Mouse (Mus musculus): ENCODE measurements at regions not wholly inside any gene's neighbourhood (a gene's known extent, or its start where the extent isn't known, plus 50 kb on each side); places are given as distances from the start of the nearest gene placed in this dataset.

DNA sequence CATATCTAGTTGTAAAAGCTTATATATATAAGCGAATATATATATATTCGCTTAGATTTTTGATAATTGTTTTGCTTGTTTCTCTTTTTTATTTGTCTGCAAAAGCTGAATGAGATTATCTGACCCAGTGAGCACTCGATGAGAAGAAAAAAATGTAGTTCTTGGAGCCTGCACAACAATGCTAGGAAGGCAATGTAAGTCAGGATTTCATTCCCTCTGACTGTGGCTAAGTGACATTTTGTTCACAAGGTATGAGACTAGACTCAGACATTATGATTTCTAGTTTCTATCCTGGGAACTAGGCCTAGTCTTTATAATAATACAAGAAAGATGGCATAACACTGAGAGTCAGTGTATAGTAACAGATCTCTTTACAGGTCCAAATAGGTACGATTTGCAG lies 108.9 kb upstream of the Bmp2 start:
- no peak for DNase-seq

DNA sequence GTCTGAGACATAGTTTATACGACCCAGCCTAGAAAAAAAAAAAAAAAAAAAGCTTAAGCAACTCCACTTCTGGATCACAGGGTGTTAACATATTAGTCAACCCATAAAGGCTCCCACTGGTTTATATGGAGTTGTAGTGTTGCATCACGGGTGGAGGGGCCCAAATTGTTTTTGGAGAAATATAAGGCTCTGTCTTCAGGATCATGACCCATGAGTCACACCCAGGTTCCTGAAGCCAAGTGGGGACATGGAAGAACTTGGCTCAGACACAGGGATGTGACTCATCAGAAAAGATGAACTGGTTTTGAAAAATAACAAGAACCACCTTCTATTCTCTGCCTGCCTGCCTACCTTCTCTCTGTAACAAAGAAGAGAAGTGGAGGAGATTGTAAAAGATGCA lies 108.5 kb upstream of the Bmp2 start:
- no peak for DNase-seq

DNA sequence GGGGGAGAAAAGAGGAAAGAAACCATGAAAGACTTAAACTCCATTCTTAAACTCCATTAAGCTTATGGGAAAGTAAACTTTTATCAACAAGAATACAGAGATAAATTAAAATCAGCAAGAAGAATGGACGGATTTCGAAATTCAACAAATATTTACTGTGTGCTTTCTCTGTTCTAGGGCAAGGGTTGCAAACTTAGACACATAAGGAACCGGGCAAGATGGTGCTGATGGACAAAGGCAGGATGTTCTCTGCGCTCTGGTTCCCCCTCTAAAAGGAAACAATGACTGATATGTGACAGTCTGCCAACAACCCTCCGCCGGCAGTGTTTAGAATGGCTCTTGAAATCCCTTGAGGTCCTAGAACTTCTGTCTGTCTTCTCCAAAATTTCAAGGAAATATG lies 99.0 kb upstream of the Bmp2 start:
- no peak for DNase-seq

DNA sequence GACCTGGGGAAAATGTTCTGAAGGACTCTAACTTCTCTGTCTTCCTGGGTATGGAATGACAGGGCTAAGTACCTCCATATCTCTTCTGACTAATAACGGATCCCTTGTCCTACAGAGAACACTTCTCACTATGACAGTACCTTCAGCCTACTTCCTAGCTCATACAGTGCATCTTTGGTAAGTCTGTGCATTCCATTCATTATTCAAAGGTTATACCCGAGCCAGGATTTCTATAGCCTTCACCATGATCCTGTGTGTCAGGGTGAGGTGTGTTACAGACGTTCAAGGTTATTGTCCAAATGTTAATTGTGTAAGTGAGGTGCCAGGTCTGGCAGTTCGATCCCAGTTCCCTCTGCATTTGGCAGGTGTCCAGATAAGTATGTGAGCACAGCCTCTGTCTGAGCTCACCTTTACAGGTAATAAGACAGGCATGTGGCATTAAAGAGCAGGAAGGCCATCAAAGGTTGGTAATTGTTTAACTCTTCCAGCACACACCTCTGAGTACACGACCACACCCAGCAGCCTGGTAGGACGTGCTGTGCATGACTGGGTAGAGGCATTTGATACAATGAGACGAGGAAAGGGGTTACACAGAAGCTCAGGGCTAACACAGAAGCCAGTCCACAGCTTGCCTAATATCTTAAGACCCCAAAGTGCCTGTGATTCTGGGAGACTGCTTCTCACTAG lies 96.3 kb upstream of the Bmp2 start:
- DNase-seq, result no peak

DNA sequence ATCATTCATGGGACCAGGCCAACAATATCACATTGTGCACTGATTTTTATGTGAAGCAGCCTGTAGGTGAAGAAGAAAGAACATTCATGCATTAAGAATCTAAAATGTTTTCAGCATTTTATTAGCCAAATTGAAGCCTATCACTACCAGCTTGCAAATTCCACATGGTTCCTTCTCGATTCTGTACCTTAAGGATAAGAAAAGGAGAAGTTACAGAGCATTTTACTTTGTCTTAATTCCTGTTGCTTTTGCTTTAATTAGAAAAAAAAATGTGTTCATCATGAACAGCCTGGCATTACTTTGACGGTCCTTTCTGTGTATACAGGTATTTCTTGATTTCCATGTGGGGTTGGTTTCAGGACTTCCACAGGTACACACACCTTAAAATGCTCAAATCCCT lies 95.2 kb upstream of the Bmp2 start:
- no peak for DNase-seq

DNA sequence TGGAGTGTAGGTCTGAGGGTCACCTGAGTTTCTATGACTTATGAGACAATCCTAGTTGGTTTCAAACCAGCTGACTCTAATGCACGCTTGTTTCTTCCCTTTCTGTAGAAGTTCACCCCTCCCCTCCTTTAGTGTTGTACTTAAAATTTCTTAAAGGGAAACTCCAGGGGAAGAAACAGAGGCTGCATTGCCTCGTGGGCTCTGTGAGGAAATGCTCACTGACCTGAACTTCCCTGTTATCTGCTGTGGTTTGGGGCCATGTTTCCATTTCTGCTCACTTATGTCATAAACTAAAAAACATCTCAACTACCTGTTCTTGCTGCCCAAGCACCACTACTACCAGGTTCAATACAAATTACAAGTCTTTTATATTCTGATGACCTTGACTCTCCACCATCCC lies 93.2 kb upstream of the Bmp2 start:
- no peak for DNase-seq

DNA sequence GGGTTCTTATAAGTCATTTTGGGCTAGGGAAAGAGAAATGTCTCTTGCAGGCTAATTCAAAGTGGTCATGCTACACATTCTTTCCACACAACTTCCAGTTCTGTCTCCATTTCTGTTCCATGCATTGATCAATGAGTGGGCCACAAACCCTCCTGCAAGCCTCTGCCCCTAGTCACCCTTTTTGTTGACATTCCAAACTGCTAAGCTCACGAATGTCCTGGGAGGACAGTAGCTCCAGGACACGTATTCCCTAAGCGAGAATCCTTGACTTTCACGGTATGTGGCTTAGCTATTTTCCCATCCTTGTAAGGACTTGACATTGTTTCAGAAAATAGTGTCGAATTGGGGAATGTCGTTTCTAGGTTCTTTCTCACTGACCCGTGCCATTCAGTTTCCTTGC lies 91.1 kb upstream of the Bmp2 start:
- DNase-seq, result no peak

DNA sequence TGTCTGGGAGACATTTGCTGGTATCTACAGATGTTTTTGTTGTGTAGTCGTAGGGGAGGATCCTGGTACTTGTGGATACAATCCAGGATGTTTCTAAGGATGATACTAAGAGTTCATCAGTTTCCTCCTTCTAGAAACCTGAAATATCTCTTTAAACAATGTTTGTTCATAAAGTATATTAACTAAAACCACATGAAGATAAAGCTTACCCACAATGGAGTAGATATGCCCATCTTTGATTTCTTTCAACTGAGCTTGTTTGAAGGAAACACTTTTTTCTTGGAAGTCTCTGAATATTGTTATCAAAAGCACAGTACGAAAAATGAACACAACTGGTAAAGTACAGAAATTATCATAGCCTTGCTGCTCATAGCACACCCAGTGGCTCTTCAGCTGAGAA lies 89.6 kb upstream of the Bmp2 start:
- DNase-seq, result no peak

DNA sequence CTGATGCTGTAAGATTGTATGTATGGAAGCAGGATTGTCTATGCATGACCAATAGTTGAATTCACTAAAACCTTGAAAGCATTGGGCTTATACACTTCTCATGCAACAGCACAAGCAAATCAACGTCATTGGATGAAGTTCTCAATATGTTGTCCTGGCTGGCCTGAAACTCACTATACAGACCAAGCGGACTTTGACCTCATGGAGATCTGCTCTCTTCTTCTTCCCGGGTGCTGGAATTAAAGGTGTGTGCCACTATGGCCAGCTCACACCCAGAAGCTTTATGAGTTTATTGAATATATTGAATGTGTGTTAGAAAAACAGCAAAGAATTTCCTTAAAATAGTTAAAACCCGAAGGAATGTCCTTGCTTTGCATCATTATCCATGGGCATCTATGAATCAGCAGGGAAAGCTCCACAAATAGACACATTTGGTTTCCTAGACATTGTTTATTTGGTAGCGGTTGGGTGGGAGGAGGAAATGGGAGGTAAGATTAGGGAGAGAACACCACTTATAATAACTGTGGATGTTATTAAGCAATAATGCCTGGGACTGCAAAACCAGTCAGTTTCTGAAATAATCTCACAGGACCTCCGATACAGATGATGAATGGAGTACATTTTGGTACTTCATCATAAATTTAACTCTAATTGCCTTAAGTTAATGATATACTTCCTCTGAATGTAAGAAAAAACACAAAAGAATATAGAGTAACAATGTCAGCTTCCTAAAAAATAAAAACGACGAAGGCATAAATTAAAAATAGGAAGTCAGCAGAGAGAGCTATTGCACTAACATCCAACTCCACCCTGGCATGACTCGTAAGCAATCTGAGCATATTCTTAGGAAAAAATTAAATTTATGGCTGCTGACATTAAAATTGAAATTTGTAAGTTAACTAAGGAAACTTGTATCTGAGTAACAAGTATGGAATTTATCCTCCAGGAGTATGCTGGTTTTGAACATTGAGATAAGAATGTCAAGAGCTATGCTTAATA lies 84.5 kb upstream of the Bmp2 start:
- no peak for DNase-seq

DNA sequence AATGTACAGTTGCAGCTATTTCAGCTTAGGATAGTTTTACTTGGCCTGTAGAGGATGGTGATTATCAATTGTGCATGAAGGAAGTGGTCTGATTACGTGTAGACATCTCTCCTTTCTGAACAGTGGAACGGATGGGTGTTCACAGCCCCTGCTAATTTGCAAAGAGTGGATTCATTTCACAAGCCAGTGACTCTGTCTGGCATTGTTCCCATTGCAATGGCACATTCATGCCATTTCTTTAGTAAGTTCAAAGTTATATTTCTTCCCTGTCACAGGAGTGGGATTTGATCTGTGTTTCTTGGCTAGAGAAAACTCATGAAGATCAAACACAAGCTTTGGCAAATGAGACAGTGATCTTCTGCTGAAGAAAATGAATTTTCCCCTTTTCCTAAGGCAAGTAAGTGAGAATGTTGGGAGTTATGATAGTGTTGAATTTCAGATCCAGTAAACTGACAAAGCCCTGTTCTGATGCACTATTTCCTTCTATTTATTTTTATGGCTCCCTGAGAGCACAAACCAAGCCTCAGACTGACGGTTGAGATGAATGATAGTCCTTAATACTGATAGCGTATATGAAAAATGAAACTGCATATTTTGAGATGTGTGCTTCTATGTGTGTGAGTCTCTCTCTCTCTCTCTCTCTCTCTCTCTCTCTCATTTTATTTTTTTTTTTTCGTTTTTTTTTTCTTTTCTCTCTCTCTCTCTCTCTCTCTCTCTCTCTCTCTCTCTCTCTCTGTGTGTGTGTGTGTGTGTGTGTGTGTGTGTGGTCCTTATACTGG lies 78.8 kb upstream of the Bmp2 start:
- DNase-seq, result no peak

DNA sequence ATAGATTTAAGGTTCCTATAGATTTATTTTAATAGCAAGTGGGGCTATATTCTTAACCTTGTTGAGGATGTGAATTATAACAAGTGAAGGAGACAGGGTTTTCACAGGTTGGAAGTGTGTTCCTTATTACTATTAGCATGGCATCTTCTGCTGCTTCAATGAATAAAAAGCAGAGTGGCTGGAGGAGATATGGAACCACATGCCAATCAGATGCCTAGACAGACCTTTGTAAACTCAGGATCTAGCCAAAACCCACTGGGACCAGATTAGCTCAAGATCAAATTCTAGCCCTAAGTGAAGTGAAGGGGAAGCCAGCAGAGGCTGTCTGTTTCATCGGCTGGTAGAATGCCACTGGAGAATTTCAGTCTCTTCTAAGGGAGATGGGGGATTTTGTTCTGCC lies 77.8 kb upstream of the Bmp2 start:
- DNase-seq, result no peak

DNA sequence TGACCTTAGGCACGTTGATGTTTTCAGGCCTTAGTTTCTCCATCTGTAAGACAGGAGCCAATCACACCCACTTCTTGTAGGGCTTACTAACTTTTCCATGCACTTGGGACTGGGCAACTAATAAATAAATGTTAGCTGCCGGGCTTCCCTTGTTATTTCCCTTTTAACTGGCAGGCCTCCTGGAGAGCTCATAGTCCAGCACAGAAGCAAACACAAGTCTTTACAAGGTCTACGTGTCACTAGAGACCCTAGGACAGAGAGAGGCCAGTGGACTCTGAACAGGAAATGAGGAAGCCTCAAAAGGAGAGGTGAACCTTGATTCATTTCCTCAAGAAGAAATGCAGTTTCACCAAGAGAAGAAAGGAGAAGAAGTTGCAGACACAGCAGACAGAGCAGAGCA lies 71.1 kb upstream of the Bmp2 start:
- no peak for DNase-seq

DNA sequence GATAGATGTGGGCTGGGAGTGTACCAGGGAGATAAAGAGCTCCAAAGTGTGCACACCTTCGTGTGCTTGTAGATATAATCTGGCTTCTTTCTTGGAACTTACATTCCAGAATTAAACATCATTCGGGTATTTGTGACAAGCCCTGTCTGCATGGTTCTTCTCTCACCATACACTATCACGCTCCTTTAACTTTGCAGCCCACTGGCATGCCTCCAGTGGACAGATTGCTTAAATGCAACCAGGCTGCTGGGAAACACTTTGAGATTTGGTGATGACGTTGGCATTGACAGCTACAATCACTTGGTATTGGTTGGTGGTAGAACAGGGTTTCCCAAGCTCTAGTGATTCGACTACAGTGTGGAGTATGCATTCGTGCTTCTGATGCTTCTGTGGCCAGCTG lies 70.7 kb upstream of the Bmp2 start:
- no peak for DNase-seq

DNA sequence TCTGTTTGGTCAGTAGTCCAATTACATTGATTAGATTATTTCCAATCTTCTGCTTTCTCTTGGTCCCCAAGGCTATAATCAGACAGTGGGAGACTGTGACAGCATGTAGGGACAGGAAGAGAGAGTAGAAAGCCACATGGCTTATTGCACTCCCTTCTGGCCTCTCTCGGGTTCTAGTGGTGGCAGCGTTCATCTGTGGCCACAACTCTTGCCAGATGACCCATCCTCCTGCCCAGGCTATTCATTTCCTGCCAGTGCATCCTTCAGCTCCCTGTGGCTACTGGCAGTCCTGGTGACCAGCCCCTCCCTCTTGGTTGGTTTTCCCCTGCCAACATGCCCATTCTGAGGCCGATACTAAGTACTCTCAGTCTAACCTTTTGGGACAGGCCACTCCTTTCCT lies 70.2 kb upstream of the Bmp2 start:
- no peak for DNase-seq

DNA sequence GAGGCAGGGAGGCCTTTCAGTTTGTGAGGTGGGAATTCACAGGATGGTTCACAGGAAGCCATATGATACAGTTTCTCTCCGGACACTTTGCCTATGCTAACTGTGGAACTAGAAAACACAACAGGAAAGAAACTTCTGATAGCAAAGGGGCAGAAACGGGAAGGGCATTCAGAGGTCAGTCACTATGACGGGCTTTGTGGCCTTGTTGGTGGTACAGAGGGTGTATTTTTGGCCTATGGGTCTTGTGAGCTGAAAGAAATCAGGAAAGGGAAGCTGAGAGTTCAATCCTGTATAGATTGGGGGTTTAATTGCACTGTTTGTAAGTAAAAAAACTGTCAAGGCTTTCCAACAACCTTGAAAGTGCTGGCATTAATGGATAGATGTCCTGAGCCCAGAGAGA lies 56.5 kb upstream of the Bmp2 start:
- no peak for DNase-seq

DNA sequence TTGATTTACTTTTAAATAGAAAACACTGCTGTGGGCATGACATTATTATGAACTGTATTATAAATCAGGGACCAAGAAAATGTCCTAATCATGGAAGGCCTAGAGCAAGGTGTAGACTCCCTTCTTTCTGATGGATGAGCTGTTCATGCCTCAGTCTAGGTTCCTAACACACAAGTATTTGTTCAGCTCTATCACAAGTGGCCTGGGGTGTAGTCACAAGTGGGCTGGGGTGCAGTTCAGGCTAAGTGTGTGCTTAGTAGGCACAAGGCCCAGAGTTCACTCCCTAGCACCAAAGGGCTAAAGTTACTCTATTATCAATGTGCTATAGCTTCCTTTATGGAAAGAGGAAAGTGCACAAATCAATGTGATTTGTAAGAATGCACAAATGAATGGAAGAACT lies 55.6 kb upstream of the Bmp2 start:
- no peak for DNase-seq

DNA sequence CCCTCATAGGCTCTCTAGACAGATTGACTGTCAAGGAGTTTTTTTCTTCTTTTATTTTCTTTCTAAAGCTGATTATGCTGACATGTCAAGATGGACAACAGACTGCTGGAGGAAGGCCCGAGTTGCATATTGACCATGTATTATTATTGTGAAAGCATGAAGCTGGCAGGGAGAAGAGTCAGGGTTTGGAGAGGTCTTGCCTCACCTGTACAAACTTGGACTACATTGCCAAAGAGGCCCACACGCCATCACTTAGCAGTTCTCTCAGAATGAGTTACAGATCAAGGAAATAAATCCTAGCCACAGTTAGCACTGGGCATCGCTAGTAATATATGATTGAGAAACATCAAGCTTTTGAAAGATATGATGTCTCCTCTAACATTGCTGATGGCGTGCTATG lies 54.9 kb upstream of the Bmp2 start:
- DNase-seq, result no peak

DNA sequence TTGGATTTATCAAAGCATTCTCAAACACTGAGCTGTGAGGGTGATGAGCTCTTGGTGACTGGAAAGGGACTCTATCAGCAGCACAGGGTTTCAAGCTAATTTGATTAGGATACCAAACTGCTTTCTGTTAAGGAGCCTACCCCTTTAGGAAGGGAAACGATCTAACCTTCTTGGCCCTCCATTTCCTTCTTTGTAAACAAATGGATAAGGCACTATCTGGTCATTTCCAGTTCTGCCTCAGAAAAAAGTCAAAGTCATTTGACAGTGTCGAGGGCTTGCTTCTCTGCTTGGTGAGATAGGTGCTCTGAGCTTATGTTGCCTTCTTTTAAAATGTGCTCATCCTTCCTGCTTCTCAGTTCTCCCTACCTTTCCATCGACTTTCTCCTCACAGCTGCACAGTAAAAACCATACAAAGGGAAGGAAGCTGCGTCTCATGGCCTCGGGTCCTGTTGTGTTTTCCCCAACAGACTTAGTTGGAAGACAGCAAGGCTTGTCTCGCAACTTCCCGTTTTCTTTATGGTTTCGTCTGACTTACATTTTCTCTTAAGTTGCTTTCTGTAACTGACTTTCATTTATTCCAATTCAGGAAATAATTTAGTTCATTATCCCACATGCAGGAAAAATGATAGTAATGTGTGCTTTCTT lies 54.3 kb upstream of the Bmp2 start:
- no peak for DNase-seq

DNA sequence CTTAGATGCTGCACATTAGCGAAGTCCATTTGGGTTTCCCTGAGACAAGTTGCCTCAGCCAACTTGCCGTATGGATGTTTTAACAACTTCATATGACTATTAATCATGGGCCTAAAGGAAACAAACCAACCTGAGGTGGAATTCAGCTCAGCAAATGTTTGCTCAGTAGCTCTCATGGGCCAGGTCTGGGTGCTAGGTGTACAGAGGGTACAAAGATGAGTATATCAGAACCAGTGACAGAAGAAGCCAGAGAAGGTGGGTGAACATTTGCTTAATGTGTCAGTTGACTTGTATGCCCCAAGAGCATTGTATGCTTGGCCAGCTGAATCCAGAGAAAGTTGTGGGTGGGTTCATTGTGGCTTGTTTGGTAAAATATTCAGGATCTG lies 53.8 kb upstream of the Bmp2 start:
- DNase-seq, result no peak

DNA sequence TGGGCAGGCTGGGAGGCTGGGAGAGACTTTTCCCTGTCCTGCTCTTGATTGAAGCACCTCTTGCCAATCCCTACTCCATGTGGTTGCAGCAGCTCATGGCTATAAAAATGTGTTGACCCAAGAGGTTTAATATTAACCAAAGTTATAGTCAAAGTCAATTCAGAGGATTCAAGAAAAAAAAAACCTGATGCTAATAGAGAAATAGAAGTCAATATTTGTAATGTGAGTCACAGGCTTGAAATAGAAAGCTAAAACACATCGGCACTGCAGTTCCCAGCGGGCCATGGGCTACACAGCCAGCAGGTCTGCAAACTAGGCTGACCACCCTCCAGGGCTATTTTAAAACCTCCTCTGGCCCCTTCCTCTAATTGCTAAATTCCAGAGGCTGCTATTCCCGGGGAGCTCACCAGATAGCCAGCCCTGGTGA lies 53.2 kb upstream of the Bmp2 start:
- peak; percentile 11 for DNase-seq

DNA sequence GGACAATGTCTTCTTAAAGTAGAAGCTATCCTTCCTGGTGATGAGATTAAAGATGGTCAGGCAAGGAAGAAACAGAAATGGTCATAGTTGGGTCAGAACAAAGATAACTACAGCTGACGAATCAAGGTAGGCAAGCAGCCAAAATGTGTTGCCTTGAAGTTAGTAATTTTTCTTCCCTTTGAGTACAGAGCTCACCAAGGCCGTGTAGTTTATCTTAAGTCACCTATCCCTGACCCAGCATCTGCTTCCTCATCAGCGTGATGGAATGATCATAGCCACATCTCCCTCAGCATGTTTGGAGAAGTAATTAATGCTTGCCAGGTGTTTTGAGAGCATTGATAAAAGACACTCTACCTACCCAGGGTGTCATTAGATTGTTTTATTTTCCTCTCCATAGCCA lies 52.1 kb upstream of the Bmp2 start:
- no peak for DNase-seq
